Mouse (Mus musculus) central nervous system, embryonic 14 days (tissue): ENCODE results near the gene Adgrb3. TPM values are rescaled to one million over a fixed set of nuclear protein-coding genes. Genes with fewer than 3 reads are reported as not detected.

Experiments
- polyA plus RNA-seq: library from polyadenylated mRNA; depleted of rRNA; stranded (reverse); fragments of >200 nt; gene quantifications from 2 replicates; pipeline ENCODE4 v1.2.3, GENCODE M21; 2012; rRNA removed

Adgrb3 gene
- 37.7 TPM in 2 replicates for polyA plus RNA-seq

DNA sequence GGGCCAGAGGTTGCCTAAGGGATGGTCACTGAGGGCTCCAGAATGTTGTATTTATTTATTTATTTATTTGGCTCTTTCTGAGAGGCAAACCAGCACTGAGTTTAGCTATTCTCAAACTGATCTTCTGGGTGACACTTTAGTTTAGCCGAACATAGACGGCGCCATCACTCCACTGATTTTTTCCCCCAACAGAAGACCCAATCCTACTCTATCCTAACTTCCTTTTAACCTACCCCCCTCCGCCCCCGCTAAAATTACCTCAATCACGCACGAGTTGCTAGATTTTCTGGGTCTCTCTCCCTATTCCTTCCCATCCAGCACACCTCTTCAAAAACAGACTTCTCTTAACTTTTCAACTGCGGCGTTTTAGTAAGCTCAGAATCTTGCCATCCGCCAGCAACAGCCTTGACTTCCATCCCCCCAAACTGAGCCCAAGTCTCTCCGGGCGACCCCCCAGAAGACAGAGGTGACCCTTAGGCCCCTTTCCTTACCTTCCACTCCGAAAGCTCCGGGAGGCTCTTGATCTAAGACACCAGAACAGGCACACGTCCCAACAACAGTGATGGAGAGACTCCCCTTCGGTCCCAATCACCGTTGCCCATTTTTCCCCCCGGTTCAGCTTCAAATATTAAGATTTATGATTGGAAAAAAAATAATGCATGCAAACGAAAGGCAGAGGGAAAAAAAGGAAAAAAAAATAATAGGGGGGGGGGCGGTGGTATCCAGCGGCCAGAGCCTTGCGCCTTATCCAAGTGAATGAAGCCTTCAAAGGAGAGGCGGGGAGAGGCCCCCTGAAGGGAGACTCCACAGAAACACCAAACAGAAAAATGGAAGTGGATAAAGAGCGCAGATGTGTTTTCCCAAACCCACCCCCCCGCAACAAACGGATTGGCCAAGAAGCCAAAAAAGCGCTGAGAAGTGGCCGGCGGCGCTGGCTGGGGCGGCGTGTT, at the start of gene Adgrb3:
Gene Adgrb3 (minus strand): TSS at position 737 of the 950 bp plus-strand sequence.

